Mouse (Mus musculus) brain, embryonic 14.5 days (tissue): ENCODE data around the gene Rpgr.

Experiments
- CTCF ChIP-seq: fragments of 200-500 bp; IDR thresholded peaks from 2 replicates; pipeline ENCODE4 v1.5.1; 2012; ENCODE audit warnings: inconsistent platforms, mild to moderate bottlenecking, moderate library complexity, borderline replicate concordance; ENCODE audit not compliant: insufficient read depth, insufficient read length; ENCODE audit errors: extremely low read depth
- POLR2A ChIP-seq: fragments of 200-500 bp; IDR thresholded peaks from 2 replicates; pipeline ENCODE4 v1.6.1; 2012; ENCODE audit warnings: mild to moderate bottlenecking, inconsistent platforms, borderline replicate concordance; ENCODE audit not compliant: poor library complexity, insufficient read depth, insufficient read length, severe bottlenecking; ENCODE audit errors: extremely low read depth

DNA sequence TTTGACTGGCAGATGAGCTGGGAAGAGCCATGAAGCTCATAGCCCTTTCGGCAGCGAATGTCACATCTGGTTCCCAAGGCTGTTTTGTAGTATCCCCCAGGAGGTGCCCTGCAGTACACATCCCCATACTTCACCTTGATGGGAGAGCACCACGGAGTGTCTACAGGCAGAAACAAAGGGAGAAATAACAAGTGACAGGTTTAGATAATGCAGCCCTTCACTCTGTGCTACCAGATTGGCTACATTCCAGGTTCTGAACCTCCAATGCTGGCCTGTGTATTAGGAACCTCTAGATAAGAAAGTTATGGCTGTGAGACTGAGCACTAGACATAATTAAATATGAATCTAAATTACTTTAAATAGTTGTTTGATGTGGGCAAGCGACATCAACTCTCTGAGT lies 147.3 kb downstream of the Rpgr start:
- TF ChIP-seq CTCF (no peak), POLR2A (no peak)
